Mouse (Mus musculus) effector memory CD4-positive, alpha-beta T cell, adult 7 months (primary cell): ENCODE data around the gene Shroom3. TPM values are rescaled to one million over a fixed set of nuclear protein-coding genes. Genes with fewer than 3 reads are reported as not detected.

Experiments used
- polyA plus RNA-seq: library from polyadenylated mRNA; unstranded; fragments of 100-300 nt; shearing (Covaris generic); gene quantifications from one replicate; pipeline ENCODE4 v1.2.1, GENCODE M21; 2017

Shroom3 gene
- polyA plus RNA-seq = 0.26 TPM

GRCm38 (mm10) chr5:92683351-92683807 is at the start of gene Shroom3:
TSS of gene Shroom3 (plus strand) at chr5:92683435.

GRCm38 (mm10) chr5:92674859-92675573 is 8.2 kb upstream of the Shroom3 start, which contains the start of gene Ccdc158:
TSS of gene Ccdc158 (minus strand) at chr5:92675271.

Other genes with a start within 250 kb of the Shroom3 start
- gene Nup54, start 248.2 kb upstream of the Shroom3 start, polyA plus RNA-seq = 44.4 TPM
- 22.7 TPM for gene Scarb2, start 176.6 kb upstream of the Shroom3 start, polyA plus RNA-seq
- not detected for gene Fam47e, start 128.4 kb upstream of the Shroom3 start, polyA plus RNA-seq
- gene Stbd1, start 80.4 kb upstream of the Shroom3 start, polyA plus RNA-seq = not detected
- not detected for gene Ccdc158, start 8.2 kb upstream of the Shroom3 start, polyA plus RNA-seq